ENCODE assay signal across 14 mouse cellular contexts in the genomic region with DNA sequence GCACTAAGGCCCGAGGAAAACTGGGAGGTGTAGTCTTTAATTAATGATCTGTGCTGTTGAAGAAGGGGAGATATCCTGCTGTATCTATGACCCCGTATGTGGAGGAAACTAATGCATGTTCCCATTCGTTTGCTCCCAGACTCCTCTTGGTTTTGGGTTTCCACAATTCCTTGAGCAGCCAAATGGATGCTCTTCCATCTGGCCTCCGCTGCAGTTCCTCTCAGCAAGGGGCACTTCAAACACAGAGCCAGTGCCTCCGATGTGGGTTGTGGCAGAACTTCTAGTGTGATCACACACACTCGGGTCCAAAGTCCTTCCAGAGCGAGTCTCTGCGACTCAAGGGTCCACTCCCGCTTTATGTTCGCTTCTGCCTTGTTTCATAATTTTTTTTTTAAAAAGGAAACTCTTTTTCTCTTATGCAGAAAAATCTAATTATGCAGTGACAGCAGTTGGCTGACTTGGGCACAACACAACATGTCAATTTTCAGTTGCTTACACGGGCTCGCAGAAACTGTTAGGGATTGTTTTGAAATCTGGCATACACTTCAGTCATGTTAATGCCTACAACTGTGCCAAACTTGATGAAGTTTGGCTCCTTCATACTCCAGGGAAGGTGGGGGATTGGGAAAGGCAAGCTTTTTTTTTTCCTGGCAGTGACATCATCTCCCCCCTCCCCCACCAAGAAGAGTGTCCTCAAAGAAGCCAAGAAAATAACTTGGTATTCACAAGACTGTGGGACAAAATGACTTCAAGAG.
DNase-seq lines count a peak whose midpoint lies in the region; ATAC-seq lines count a peak whose summit lies in the region.
"Had no signal": no experiment of that assay in that cellular context is flagged by ENCODE, and none has a peak within 500 bp of the region (broad histone marks: within the 10 kb centered on the region; RNA-seq: fewer than 3 reads in every experiment).

No protein-coding gene starts in this region.

- H3K36me3 ChIP-seq in forebrain, embryonic 14.5 days (ENCODE audit: control insufficient read depth, insufficient read depth, low read length), result no peaks in the 10 kb centered on the region
- H3K36me3 ChIP-seq in forebrain, embryonic 11.5 days (ENCODE audit: control insufficient read depth, insufficient read depth, low read length), result no peaks in the 10 kb centered on the region
- no peaks in the 10 kb centered on the region for H3K36me3 ChIP-seq in embryonic facial prominence, embryonic 14.5 days (ENCODE audit: control insufficient read depth, insufficient read depth, low read length)
- H3K36me3 ChIP-seq: heart, embryonic 15.5 days; liver, embryonic 15.5 days; midbrain, embryonic 12.5 days had no signal

- peaks cover 4% of the 10 kb centered on the region; the same call in 1 of the 2 replicates for H3K4me1 ChIP-seq in forebrain, embryonic 14.5 days (ENCODE audit: control insufficient read depth, insufficient read depth, low read length)
- no peaks in the 10 kb centered on the region for H3K4me1 ChIP-seq in forebrain, embryonic 11.5 days (replicated peaks; ENCODE audit: control insufficient read depth, insufficient read depth, low read length)
- H3K4me1 ChIP-seq in embryonic facial prominence, embryonic 14.5 days (ENCODE audit: control insufficient read depth, insufficient read depth, low read length), result peaks cover 18% of the 10 kb centered on the region; the same call in 1 of the 2 replicates
- H3K4me1 ChIP-seq: heart, embryonic 15.5 days; liver, embryonic 15.5 days; midbrain, embryonic 12.5 days had no signal

- intact Hi-C loops in left cerebral cortex, postnatal 4 days (cut with DNase I), result no loop called here

- WGBS in forebrain, embryonic 14.5 days, result 64% methylated on average over 12 of the region's 12 CpGs
- WGBS in forebrain, embryonic 11.5 days, result 87% methylated on average over 12 of the region's 12 CpGs
- WGBS in embryonic facial prominence, embryonic 14.5 days, result 66% methylated on average over 12 of the region's 12 CpGs

- H3K27ac ChIP-seq in forebrain, embryonic 14.5 days (ENCODE audit: low read depth, low read length), result no peak overlapping the region
- H3K27ac ChIP-seq in forebrain, embryonic 11.5 days (ENCODE audit: low read depth, low read length), result no peak overlapping the region
- H3K27ac ChIP-seq in embryonic facial prominence, embryonic 14.5 days (replicated peaks; ENCODE audit: low read depth, low read length), result peak overlapping the region; percentile 58
- H3K27ac ChIP-seq: heart, embryonic 15.5 days; kidney, postnatal 0 days; liver, embryonic 15.5 days; midbrain, embryonic 12.5 days had no signal

- H3K9me3 ChIP-seq in forebrain, embryonic 14.5 days (replicated peaks; ENCODE audit: control insufficient read depth, low read length), result no peaks in the 10 kb centered on the region
- no peaks in the 10 kb centered on the region for H3K9me3 ChIP-seq in forebrain, embryonic 11.5 days (ENCODE audit: control insufficient read depth, low read length)
- H3K9me3 ChIP-seq in embryonic facial prominence, embryonic 14.5 days (ENCODE audit: control insufficient read depth, low read length), result no peaks in the 10 kb centered on the region
- H3K9me3 ChIP-seq: heart, embryonic 15.5 days; liver, embryonic 15.5 days; midbrain, embryonic 12.5 days had no signal

- DNase-seq in forebrain, embryonic 14.5 days (ENCODE audit: low spot score), result peak; percentile 91
- no peak for DNase-seq in forebrain, embryonic 11.5 days (ENCODE audit: low spot score)
- DNase-seq in left cerebral cortex, postnatal 4 days, result peak; percentile 34
- DNase-seq in left cerebral cortex, adult 8-10 months (ENCODE audit: low spot score in 2 of 2), result no peak
- DNase-seq in embryonic facial prominence, embryonic 14.5 days (ENCODE audit: low spot score), result peak; percentile 56
- DNase-seq in lung, postnatal 14 days, result peak; percentile 24
- no peak for DNase-seq in urinary bladder, adult 18-20 months (ENCODE audit: low spot score in 2 of 2)
- DNase-seq: cerebellum, adult 11 months; gastrocnemius, postnatal 14 days had no signal

- H3K4me2 ChIP-seq in forebrain, embryonic 14.5 days (ENCODE audit: low read length), result no peak overlapping the region
- H3K4me2 ChIP-seq in forebrain, embryonic 11.5 days (ENCODE audit: low read depth, low read length, severe bottlenecking), result no peak overlapping the region
- no peak overlapping the region; the same call in 1 of the 2 replicates for H3K4me2 ChIP-seq in embryonic facial prominence, embryonic 14.5 days (ENCODE audit: low read depth, low read length)
- H3K4me2 ChIP-seq: heart, embryonic 15.5 days; liver, embryonic 15.5 days; midbrain, embryonic 12.5 days had no signal

- H3K27me3 ChIP-seq in forebrain, embryonic 14.5 days (replicated peaks; ENCODE audit: control insufficient read depth, insufficient read depth, low read length), result no peaks in the 10 kb centered on the region
- no peaks in the 10 kb centered on the region for H3K27me3 ChIP-seq in forebrain, embryonic 11.5 days (ENCODE audit: control insufficient read depth, insufficient read depth, low read length)
- no peaks in the 10 kb centered on the region for H3K27me3 ChIP-seq in embryonic facial prominence, embryonic 14.5 days (replicated peaks; ENCODE audit: control insufficient read depth, insufficient read depth, low read length)
- H3K27me3 ChIP-seq: heart, embryonic 15.5 days; liver, embryonic 15.5 days; midbrain, embryonic 12.5 days had no signal

- H3K4me3 ChIP-seq in forebrain, embryonic 14.5 days (ENCODE audit: low read depth, low read length), result no peak overlapping the region
- no peak overlapping the region for H3K4me3 ChIP-seq in forebrain, embryonic 11.5 days (ENCODE audit: low read depth, low read length)
- no peak overlapping the region for H3K4me3 ChIP-seq in embryonic facial prominence, embryonic 14.5 days (ENCODE audit: low read depth, low read length)
- H3K4me3 ChIP-seq: heart, embryonic 15.5 days; liver, embryonic 15.5 days; midbrain, embryonic 12.5 days had no signal

- H3K9ac ChIP-seq in forebrain, embryonic 14.5 days (ENCODE audit: low read length), result no peak overlapping the region
- no peak overlapping the region for H3K9ac ChIP-seq in forebrain, embryonic 11.5 days (ENCODE audit: low read length)
- H3K9ac ChIP-seq in embryonic facial prominence, embryonic 14.5 days (ENCODE audit: low read depth, low read length), result no peak overlapping the region
- H3K9ac ChIP-seq: heart, embryonic 15.5 days; liver, embryonic 15.5 days; midbrain, embryonic 12.5 days had no signal

- peak; percentile 88; the same call in 1 of the 2 replicates for ATAC-seq in forebrain, embryonic 14.5 days
- no peak for ATAC-seq in forebrain, embryonic 11.5 days (replicated peaks; ENCODE audit: low FRiP score)
- no peak for ATAC-seq in embryonic facial prominence, embryonic 14.5 days (ENCODE audit: low read depth)
- ATAC-seq in monocyte, adult 5-6 weeks (replicated peaks; ENCODE audit: insufficient number of reproducible peaks, low FRiP score, low TSS enrichment, poor library complexity, severe bottlenecking), result no peak

Comparison
In these comparisons a context has a peak if more than half of its experiments do, and no peak if none do; other contexts are left out.
1. DNase-seq: peak in forebrain, embryonic 14.5 days (single experiment), left cerebral cortex, postnatal 4 days (single experiment), embryonic facial prominence, embryonic 14.5 days (single experiment) and lung, postnatal 14 days (single experiment); none in forebrain, embryonic 11.5 days (single experiment), left cerebral cortex, adult 8-10 months (0 of 2) and urinary bladder, adult 18-20 months (0 of 2).